Mouse (Mus musculus): ENCODE results near the gene Abhd14b.

GRCm38 (mm10) chr9:106412210-106412609 is 35.0 kb upstream of the Abhd14b start:
- no peak for TF ChIP-seq POLR2A (IDR thresholded peaks at IDR 0.05; ENCODE audit: control insufficient read depth, extremely low read depth, insufficient read depth, low read length, poor library complexity)
- TF ChIP-seq CTCF (IDR thresholded peaks at IDR 0.05; ENCODE audit: borderline replicate concordance, control insufficient read depth, extremely low read depth, insufficient read depth, low read length, poor library complexity): no peak
